Mouse (Mus musculus) heart, postnatal 0 days (tissue): Measurements from ENCODE around the gene Il4ra.

Experiments used
- CTCF ChIP-seq: IDR thresholded peaks from 2 replicates; pipeline ENCODE4 v1.5.1; 2016; ENCODE audit warnings: antibody characterized with exemption, control low read depth, low read depth
- EP300 ChIP-seq: IDR thresholded peaks from 2 replicates; pipeline ENCODE4 v1.6.1; 2016; ENCODE audit warnings: antibody characterized with exemption, low read depth

DNA sequence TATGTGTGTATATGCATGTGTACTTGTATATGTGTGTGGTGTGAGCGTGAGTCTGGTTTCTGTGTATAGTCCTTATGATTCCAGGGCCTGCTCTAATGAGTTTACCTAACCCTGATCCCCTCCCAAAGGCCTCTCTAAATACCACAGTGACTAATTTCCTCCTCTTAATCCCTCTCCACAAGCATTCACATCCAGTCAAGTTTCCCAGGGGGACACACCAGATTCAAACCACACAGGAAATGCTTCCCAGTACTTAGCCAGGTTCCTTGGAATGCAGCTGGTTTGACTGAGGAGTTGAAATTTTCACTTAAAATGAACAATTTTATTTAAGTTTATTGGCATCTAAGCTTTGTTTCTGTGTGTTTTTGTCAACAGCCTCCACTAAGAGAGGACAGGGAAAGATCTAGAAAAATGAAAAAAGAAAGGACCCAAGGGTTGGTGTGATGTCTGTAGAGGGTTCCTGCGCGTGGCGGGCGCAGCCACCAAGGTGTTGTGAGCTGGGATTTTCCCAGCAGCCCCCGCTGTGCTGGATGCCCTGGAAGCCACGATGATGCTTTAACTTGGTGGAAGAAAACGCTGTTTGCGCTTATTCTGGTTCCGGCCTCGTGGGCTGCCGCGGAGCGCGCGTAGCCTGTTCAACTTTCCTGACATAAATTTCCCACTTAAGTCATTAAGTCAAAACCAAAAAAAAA is 28.9 kb downstream of the Il4ra start:
- TF ChIP-seq EP300 = no peak
- TF ChIP-seq CTCF = no peak
